Mouse (Mus musculus) megakaryocyte, embryonic 14.5 days (primary cell): ENCODE results near the gene Cacna1e. TPM values are rescaled to one million over a fixed set of nuclear protein-coding genes. Genes with fewer than 3 reads are reported as not detected.

ENCODE experiments used
- H3K27me3 ChIP-seq: replicated peaks from 2 replicates; pipeline ENCODE3; 2012; ENCODE audit warnings: inconsistent platforms
- H3K36me3 ChIP-seq: replicated peaks from 2 replicates; pipeline ENCODE3; 2012; ENCODE audit warnings: low read length, inconsistent platforms, mixed read lengths
- H3K4me1 ChIP-seq: 2 replicates; pipeline ENCODE4 v1.6.1; 2012; ENCODE audit warnings: inconsistent platforms
- H3K4me3 ChIP-seq: replicated peaks from 2 replicates; pipeline ENCODE3; 2012; ENCODE audit warnings: moderate library complexity, mild to moderate bottlenecking, inconsistent platforms
- H3K9me3 ChIP-seq: 2 replicates; pipeline ENCODE4 v1.6.1; 2012; ENCODE audit warnings: inconsistent platforms
- FLI1 ChIP-seq: IDR thresholded peaks from 2 replicates; pipeline ENCODE4 v1.6.1; 2012; ENCODE audit warnings: low read length, inconsistent platforms, mixed read lengths
- GATA1 ChIP-seq: IDR thresholded peaks from 3 replicates; pipeline ENCODE4 v1.6.1; 2012; ENCODE audit warnings: mixed read lengths, low read length, inconsistent platforms, borderline replicate concordance
- polyA plus RNA-seq: library from polyadenylated mRNA; stranded (reverse); fragments of >175 nt; gene quantifications from 2 replicates; pipeline ENCODE4 v1.2.3, GENCODE M21; 2012; ENCODE audit warnings: low replicate concordance; ENCODE audit not compliant: insufficient read depth

The Cacna1e gene
- polyA plus RNA-seq, 1 experiment, result 0.02 TPM

GRCm38 (mm10) chr1:154607406-154607805, 276.9 kb downstream of the Cacna1e start:
- no peaks in the 10 kb centered on the region for H3K36me3 ChIP-seq
- no peak for TF ChIP-seq FLI1
- TF ChIP-seq GATA1, result no peak
- H3K4me1 ChIP-seq, result no peaks in the 10 kb centered on the region
- no peak overlapping the region for H3K4me3 ChIP-seq
- no peaks in the 10 kb centered on the region for H3K27me3 ChIP-seq
- H3K9me3 ChIP-seq, result no peaks in the 10 kb centered on the region

DNA sequence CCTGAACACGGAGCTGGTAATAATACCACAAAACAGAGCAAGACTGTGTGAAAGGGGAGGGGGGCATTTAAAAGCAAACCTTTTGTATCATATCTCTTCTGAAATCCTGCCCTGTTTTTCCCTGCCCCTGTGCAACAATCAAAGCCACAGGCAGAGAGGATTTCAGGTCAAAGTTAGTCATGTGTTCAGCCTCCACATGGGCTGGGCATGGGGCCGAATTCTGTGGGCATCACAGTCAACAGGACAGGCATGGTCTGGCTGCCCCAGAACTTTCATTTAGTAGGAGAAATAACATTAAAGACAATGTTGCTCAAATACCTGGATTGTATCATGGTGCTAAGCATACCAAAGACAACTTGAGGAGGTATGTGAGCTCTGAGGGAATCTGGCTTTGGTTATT, 278.7 kb downstream of the Cacna1e start:
- no peaks in the 10 kb centered on the region for H3K9me3 ChIP-seq
- H3K36me3 ChIP-seq, result no peaks in the 10 kb centered on the region
- TF ChIP-seq GATA1, result no peak
- TF ChIP-seq FLI1, result no peak
- H3K4me1 ChIP-seq, result no peaks in the 10 kb centered on the region
- no peak overlapping the region for H3K4me3 ChIP-seq
- H3K27me3 ChIP-seq, result no peaks in the 10 kb centered on the region

- no peaks in the 10 kb centered on the region for H3K9me3 ChIP-seq
- no peak overlapping the region for H3K4me3 ChIP-seq
- H3K36me3 ChIP-seq, result no peaks in the 10 kb centered on the region
- no peaks in the 10 kb centered on the region for H3K4me1 ChIP-seq
- no peak for TF ChIP-seq FLI1
- no peak for TF ChIP-seq GATA1
- no peaks in the 10 kb centered on the region for H3K27me3 ChIP-seq
Observed at GRCm38 (mm10) chr1:154603781-154604180, 280.5 kb downstream of the Cacna1e start.

GRCm38 (mm10) chr1:154602531-154602930, 281.8 kb downstream of the Cacna1e start:
- H3K4me1 ChIP-seq, result no peaks in the 10 kb centered on the region
- H3K27me3 ChIP-seq, result no peaks in the 10 kb centered on the region
- no peak overlapping the region for H3K4me3 ChIP-seq
- no peaks in the 10 kb centered on the region for H3K36me3 ChIP-seq
- H3K9me3 ChIP-seq, result 0 out of 2 replicates have a peak, but pooled peaks cover 3% of the 10 kb centered on the region
- TF ChIP-seq FLI1 (no peak), GATA1 (no peak)

GRCm38 (mm10) chr1:154582516-154582915, 301.8 kb downstream of the Cacna1e start:
- no peak for TF ChIP-seq FLI1
- TF ChIP-seq GATA1, result no peak
- no peaks in the 10 kb centered on the region for H3K4me1 ChIP-seq
- H3K4me3 ChIP-seq, result no peak overlapping the region
- H3K9me3 ChIP-seq, result no peaks in the 10 kb centered on the region
- no peaks in the 10 kb centered on the region for H3K36me3 ChIP-seq
- no peaks in the 10 kb centered on the region for H3K27me3 ChIP-seq

DNA sequence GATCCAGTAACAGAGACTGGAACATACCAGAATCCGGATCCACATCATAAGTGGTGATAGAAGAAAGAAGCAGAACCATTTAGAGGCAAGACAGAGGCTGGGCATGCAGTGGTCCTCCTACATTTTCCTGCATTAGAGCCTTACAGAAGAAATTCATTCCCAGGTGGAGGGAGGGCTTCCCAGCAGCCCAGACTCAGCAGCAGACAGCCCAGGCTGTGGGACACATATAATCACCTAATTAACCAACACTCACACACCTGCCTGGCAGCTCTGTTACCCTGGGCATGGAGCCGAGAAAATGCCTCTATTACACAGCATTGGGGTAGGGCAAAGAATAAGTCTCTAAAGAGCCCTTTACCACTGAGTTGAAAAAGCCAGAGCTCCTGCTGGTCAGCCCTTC, 304.4 kb downstream of the Cacna1e start:
- Histone ChIP-seq H3K36me3 (no peaks in the 10 kb centered on the region), H3K4me3 (no peak overlapping the region), H3K4me1 (no peaks in the 10 kb centered on the region), H3K27me3 (no peaks in the 10 kb centered on the region), H3K9me3 (no peaks in the 10 kb centered on the region)
- TF ChIP-seq GATA1 (no peak), FLI1 (no peak)

GRCm38 (mm10) chr1:154578748-154579147, 305.6 kb downstream of the Cacna1e start:
- TF ChIP-seq FLI1 (no peak), GATA1 (no peak)

GRCm38 (mm10) chr1:154576418-154576817, 307.9 kb downstream of the Cacna1e start:
- TF ChIP-seq FLI1 (no peak), GATA1 (no peak)
- Histone ChIP-seq H3K36me3 (no peaks in the 10 kb centered on the region), H3K27me3 (no peaks in the 10 kb centered on the region), H3K4me3 (no peak overlapping the region), H3K9me3 (no peaks in the 10 kb centered on the region), H3K4me1 (no peaks in the 10 kb centered on the region)

More at GRCm38 (mm10) chr1:154578748-154579147, 305.6 kb downstream of the Cacna1e start:
- Histone ChIP-seq H3K27me3 (no peaks in the 10 kb centered on the region), H3K36me3 (no peaks in the 10 kb centered on the region), H3K4me1 (no peaks in the 10 kb centered on the region), H3K9me3 (no peaks in the 10 kb centered on the region), H3K4me3 (no peak overlapping the region)

GRCm38 (mm10) chr1:154566026-154566425, 318.3 kb downstream of the Cacna1e start:
- Histone ChIP-seq H3K27me3 (no peaks in the 10 kb centered on the region), H3K4me3 (no peak overlapping the region), H3K9me3 (peaks cover 13% of the 10 kb centered on the region; the same call in 1 of the 2 replicates), H3K36me3 (no peaks in the 10 kb centered on the region), H3K4me1 (no peaks in the 10 kb centered on the region)
- TF ChIP-seq FLI1 (no peak), GATA1 (no peak)

DNA sequence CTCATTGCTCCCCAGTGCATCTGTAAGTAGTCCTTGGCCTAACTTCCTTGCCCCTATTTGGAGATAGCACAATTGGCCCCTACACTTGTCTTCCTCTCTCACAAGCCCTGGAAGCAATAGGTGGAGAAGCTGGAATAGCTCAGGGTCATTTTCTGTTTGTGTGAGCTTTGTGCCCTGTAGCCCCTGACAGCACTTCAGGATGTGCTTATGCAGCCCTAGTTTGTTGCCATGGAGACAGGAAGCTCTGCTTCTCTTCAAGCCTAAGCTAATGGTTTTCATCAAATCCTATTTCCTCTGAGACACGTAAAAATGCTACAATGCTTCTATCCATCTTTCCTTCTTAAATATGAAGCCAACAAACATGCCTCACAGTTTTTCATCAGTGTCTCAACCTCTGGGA, 328.5 kb downstream of the Cacna1e start:
- H3K36me3 ChIP-seq, result no peaks in the 10 kb centered on the region
- no peak overlapping the region for H3K4me3 ChIP-seq
- no peaks in the 10 kb centered on the region for H3K4me1 ChIP-seq
- TF ChIP-seq GATA1 (no peak), FLI1 (no peak)
- H3K9me3 ChIP-seq, result no peaks in the 10 kb centered on the region
- no peaks in the 10 kb centered on the region for H3K27me3 ChIP-seq

DNA sequence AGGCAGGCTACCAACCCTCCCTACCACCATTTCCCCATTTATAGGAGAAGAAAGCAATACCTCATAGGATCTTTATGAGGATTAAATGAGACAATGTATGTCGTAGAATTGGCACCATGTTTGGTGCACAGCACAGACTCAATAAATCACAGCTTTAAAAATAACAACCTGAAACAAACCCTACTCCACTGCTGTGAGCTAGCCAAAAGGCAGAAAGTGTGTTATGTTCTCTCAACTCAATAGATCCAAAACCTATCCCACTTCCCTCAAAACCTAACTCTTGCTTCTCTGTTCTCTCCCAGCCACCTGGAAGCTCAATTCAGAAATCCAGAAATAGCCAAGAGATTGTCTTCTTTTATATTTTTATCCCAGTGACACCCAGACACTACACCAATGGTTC, 331.2 kb downstream of the Cacna1e start:
- TF ChIP-seq FLI1, result no peak
- no peak for TF ChIP-seq GATA1
- Histone ChIP-seq H3K27me3 (no peaks in the 10 kb centered on the region), H3K9me3 (no peaks in the 10 kb centered on the region), H3K4me1 (no peaks in the 10 kb centered on the region), H3K4me3 (no peak overlapping the region), H3K36me3 (no peaks in the 10 kb centered on the region)
